Mouse (Mus musculus): ENCODE measurements around the gene Otud1.

Gene Otud1

DNA sequence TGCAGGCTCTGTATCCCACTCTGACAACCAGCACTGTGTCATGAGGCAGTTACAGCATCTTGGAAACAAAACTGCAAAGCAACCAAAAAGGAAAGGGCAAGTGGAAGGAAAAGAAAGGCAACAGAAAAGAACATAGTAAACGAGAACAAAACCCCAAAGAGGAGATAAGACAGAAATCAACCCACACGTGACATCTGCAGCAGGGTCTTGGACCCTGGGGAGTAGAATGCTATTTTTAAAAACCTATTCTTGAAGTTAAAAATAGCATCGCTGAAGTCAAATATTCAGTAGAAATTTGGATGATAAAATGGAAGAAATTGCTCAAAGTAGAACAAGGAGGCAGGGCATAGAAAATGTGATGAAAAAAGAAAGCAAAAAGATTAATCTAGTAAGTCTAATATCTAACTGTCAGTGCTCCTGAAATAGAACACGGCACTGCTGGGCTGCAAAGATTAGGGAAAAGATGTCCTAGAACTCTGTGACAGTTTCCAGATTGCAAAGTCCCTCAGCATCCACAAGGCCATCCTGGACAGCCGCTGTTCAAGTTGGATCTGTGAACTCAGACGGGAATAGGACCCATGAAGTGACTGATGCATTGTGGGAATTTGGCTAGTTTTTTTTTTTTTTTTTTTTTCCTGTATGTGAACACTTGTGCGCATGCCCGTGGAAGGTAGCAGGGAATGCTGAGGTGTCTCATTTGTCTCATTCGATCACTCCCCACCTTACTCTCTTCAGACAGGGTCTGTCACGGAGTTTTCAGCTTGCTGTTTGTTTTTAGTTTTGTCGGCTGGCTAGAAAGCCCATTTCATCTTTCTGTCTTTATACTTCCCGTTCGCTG, 13.5 kb downstream of the Otud1 start:
- in situ Hi-C loops (cut with MboI, MseI), result no loop called here

- in situ Hi-C loops (cut with MboI, MseI), result no loop called here
Measured at GRCm38 (mm10) chr2:19682997-19683396, 25.4 kb downstream of the Otud1 start.

GRCm38 (mm10) chr2:19685489-19686147, 28.1 kb downstream of the Otud1 start:
- in situ Hi-C loops (cut with MboI, MseI), result no loop called here

DNA sequence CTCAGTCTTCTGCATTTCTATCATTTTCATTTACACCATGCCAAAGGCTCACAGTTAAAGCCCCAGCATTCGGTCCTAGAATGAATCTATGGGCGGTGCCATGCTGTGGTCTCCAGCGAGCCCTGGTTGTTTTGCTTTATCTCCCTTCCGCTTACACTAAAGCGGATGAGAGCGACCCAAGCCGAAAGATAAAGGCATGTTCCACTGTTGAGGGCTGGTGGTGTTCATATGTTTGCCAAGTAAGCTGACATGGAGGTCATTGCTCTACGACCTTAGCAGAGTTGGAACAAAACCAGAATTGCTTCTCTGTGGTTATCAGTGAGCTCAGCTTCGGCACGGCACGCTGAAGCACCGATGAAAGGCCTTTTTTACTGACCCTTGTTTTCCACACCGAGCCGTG, 32.5 kb downstream of the Otud1 start:
- in situ Hi-C loops (cut with MboI, MseI), result no loop called here

- in situ Hi-C loops (cut with MboI, MseI), result no loop called here
Measured at GRCm38 (mm10) chr2:19699573-19700295, 42.2 kb downstream of the Otud1 start.

- in situ Hi-C loops (cut with MboI, MseI), result no loop called here
Measured at GRCm38 (mm10) chr2:19701386-19701785, 43.8 kb downstream of the Otud1 start.

- in situ Hi-C loops (cut with MboI, MseI), result no loop called here
Measured at GRCm38 (mm10) chr2:19703020-19703613, 45.6 kb downstream of the Otud1 start.

GRCm38 (mm10) chr2:19703670-19704069, 46.1 kb downstream of the Otud1 start:
- in situ Hi-C loops (cut with MboI, MseI), result no loop called here

DNA sequence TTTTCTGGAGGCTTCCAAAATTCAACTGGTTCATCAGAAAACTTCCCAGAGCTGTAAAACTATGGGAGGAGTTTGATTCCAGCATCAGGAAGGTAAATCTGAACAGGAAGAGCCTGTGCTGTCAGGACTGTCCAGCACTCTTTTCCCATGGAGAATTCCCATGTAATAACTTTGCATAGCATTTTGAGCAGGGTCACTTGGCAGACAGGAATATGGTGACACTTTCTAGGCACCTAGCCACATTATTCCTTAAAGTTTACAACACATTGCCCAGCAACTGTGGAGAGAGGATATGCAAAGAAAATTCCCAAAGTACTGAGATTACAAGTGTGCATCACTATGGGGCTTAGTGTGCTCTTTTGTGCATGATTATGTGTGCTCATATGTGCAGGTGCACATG, 46.7 kb downstream of the Otud1 start:
- in situ Hi-C loops (cut with MboI, MseI), result no loop called here

DNA sequence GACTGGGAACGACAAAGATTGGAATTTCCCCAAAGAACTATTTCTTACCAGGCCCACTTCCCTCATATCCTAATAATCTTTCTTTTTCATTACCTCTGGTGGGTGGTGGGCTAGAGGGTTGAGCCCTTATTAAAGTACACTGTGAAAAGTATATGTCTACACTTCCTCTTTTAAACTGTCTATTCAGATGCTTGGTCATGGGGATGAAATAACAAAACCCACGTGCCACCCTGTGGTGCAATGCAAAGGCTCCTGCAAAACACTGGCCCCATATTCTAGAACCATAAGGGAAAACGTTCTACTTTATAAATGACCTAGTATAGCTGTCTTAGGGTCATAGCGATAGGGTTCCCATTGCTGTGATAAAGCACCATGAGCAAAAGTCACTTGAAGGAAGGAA, 49.3 kb downstream of the Otud1 start:
- in situ Hi-C loops (cut with MboI, MseI), result no loop called here
